Mouse (Mus musculus) kidney, adult 2 months (tissue): ENCODE data around the gene Trim62.

Experiments used
- CTCF ChIP-seq: fragments of 200-500 bp; conservative IDR thresholded peaks from 2 replicates; pipeline ENCODE4 v1.5.1; 2011; ENCODE audit warnings: low read depth, mild to moderate bottlenecking, control low read depth, low read length, moderate library complexity, mixed read lengths; ENCODE audit not compliant: insufficient read depth, insufficient read length
- POLR2A ChIP-seq: fragments of 200-500 bp; IDR thresholded peaks from one replicate; pipeline ENCODE4 v1.6.1; 2011; ENCODE audit warnings: low read depth, low read length, control low read depth

- TF ChIP-seq CTCF (no peak), POLR2A (no peak)
Measured at GRCm38 (mm10) chr4:128906757-128907156, 23.4 kb downstream of the Trim62 start.
